Mouse (Mus musculus): ENCODE measurements around the gene Trim9. TPM values are rescaled to one million over a fixed set of nuclear protein-coding genes. Genes with fewer than 3 reads are reported as not detected.

Gene Trim9
- total and polyA plus RNA-seq, 3 experiments = not detected

- TF ChIP-seq TAL1 (IDR thresholded peaks at IDR 0.05; ENCODE audit: low read length) (no peak), SMC3 (IDR thresholded peaks at IDR 0.05; ENCODE audit: low read depth, low read length) (no peak), MXI1 (IDR thresholded peaks at IDR 0.05; ENCODE audit: low read depth, low read length) (no peak), GABPA (IDR thresholded peaks at IDR 0.05; ENCODE audit: low read depth, low read length) (no peak), MEF2A (IDR thresholded peaks at IDR 0.05; ENCODE audit: extremely low read depth, insufficient replicate concordance, low read depth, low read length, poor library complexity, severe bottlenecking) (no peak), BHLHE40 (IDR thresholded peaks at IDR 0.05; ENCODE audit: borderline replicate concordance, low read depth, low read length) (no peak), ZKSCAN1 (IDR thresholded peaks at IDR 0.05; ENCODE audit: low read depth, low read length) (no peak)
- H3K36me3 ChIP-seq (ENCODE audit: control insufficient read depth in 1 of 2, insufficient read depth in 2 of 2, low read length in 2 of 2) = no peaks in the 10 kb centered on the region
- no peak overlapping the region for H3K9ac ChIP-seq (ENCODE audit: control insufficient read depth, low read depth, low read length, poor library complexity, severe bottlenecking)
- no peaks in the 10 kb centered on the region for H3K4me1 ChIP-seq (ENCODE audit: control insufficient read depth in 1 of 2, insufficient read depth in 2 of 2, low read length in 2 of 2)
- no peak for DNase-seq (ENCODE audit: low read depth, low spot score)
- H3K79me2 ChIP-seq (ENCODE audit: control insufficient read depth, insufficient read depth, low read length, poor library complexity) = no peaks in the 10 kb centered on the region
- H3K9me3 ChIP-seq (replicated peaks; ENCODE audit: insufficient read depth, low read length) = no peaks in the 10 kb centered on the region
- H3K27me3 ChIP-seq (ENCODE audit: control insufficient read depth in 1 of 2, insufficient read depth in 2 of 2, low read length in 2 of 2) = peaks cover 1 to 9% of the 10 kb centered on the region in 2 experiments; a peak in 2 of 4 replicates
- no peak overlapping the region for H3K4me3 ChIP-seq (ENCODE audit: control insufficient read depth in 1 of 2, insufficient read depth in 1 of 2, low read depth in 2 of 2, low read length in 2 of 2)
- no peak overlapping the region for H3K27ac ChIP-seq (ENCODE audit: control insufficient read depth, low read depth, low read length)
Measured at GRCm38 (mm10) chr12:70280930-70281329, 66.5 kb downstream of the Trim9 start.

- no peak overlapping the region for H3K27ac ChIP-seq (ENCODE audit: control insufficient read depth, low read depth, low read length)
- TF ChIP-seq E2F4 (IDR thresholded peaks at IDR 0.05; ENCODE audit: borderline replicate concordance, low read depth, low read length) (no peak), SIN3A (IDR thresholded peaks at IDR 0.05; ENCODE audit: low read length) (no peak), POLR2AphosphoS2 (IDR thresholded peaks at IDR 0.05; ENCODE audit: low read length) (no peak), ETS1 (IDR thresholded peaks at IDR 0.05; ENCODE audit: low read depth, low read length) (no peak), CHD2 (IDR thresholded peaks at IDR 0.05; ENCODE audit: low read length) (no peak), ZKSCAN1 (IDR thresholded peaks at IDR 0.05; ENCODE audit: low read depth, low read length) (no peak)
- H3K79me2 ChIP-seq (ENCODE audit: control insufficient read depth, insufficient read depth, low read length, poor library complexity) = no peaks in the 10 kb centered on the region
- no peak overlapping the region for H3K9ac ChIP-seq (ENCODE audit: control insufficient read depth, low read depth, low read length, poor library complexity, severe bottlenecking)
- H3K27me3 ChIP-seq (ENCODE audit: control insufficient read depth in 1 of 2, insufficient read depth in 2 of 2, low read length in 2 of 2) = peaks cover 4 to 9% of the 10 kb centered on the region in 2 experiments; a peak in 3 of 4 replicates
- DNase-seq (ENCODE audit: low read depth, low spot score) = no peak
- no peaks in the 10 kb centered on the region for H3K4me1 ChIP-seq (ENCODE audit: control insufficient read depth in 1 of 2, insufficient read depth in 2 of 2, low read length in 2 of 2)
- H3K36me3 ChIP-seq (ENCODE audit: control insufficient read depth in 1 of 2, insufficient read depth in 2 of 2, low read length in 2 of 2) = no peaks in the 10 kb centered on the region
- no peak overlapping the region for H3K4me3 ChIP-seq (ENCODE audit: control insufficient read depth in 1 of 2, insufficient read depth in 1 of 2, low read depth in 2 of 2, low read length in 2 of 2)
- no peaks in the 10 kb centered on the region for H3K9me3 ChIP-seq (replicated peaks; ENCODE audit: insufficient read depth, low read length)
Measured at GRCm38 (mm10) chr12:70280381-70280780, 67.0 kb downstream of the Trim9 start.

GRCm38 (mm10) chr12:70277071-70277939, 70.1 kb downstream of the Trim9 start:
- Histone ChIP-seq H3K36me3 (ENCODE audit: control insufficient read depth in 1 of 2, insufficient read depth in 2 of 2, low read length in 2 of 2) (no peaks in the 10 kb centered on the region), H3K27ac (ENCODE audit: control insufficient read depth, low read depth, low read length) (no peak overlapping the region), H3K27me3 (ENCODE audit: control insufficient read depth in 1 of 2, insufficient read depth in 2 of 2, low read length in 2 of 2) (peaks cover 12% of the 10 kb centered on the region in 2 experiments), H3K9ac (ENCODE audit: control insufficient read depth, low read depth, low read length, poor library complexity, severe bottlenecking) (no peak overlapping the region), H3K79me2 (ENCODE audit: control insufficient read depth, insufficient read depth, low read length, poor library complexity) (no peaks in the 10 kb centered on the region), H3K9me3 (replicated peaks; ENCODE audit: insufficient read depth, low read length) (no peaks in the 10 kb centered on the region), H3K4me3 (ENCODE audit: control insufficient read depth in 1 of 2, insufficient read depth in 1 of 2, low read depth in 2 of 2, low read length in 2 of 2) (no peak overlapping the region), H3K4me1 (ENCODE audit: control insufficient read depth in 1 of 2, insufficient read depth in 2 of 2, low read length in 2 of 2) (no peaks in the 10 kb centered on the region)
- no peak for TF ChIP-seq ZKSCAN1 (IDR thresholded peaks at IDR 0.05; ENCODE audit: low read depth, low read length)
- TF ChIP-seq POLR2AphosphoS5 (IDR thresholded peaks at IDR 0.05; ENCODE audit: borderline replicate concordance, low read depth, low read length) = no peak
- no peak for DNase-seq (ENCODE audit: low read depth, low spot score)
